Mouse (Mus musculus) limb, embryonic 14.5 days (tissue): ENCODE measurements around the gene Dnajc10. TPM values are rescaled to one million over a fixed set of nuclear protein-coding genes. Genes with fewer than 3 reads are reported as not detected.

Source experiments
- ATAC-seq: fragments of 200-750 bp; cut with Nextera tagmentation; 2 replicates; pipeline ENCODE4 v1.8.0; 2017; ENCODE audit warnings: low read depth, moderate number of reproducible peaks, moderate TSS enrichment; ENCODE audit not compliant: low FRiP score
- DNase-seq: peaks from one replicate; pipeline ENCODE4 v3.0.0-alpha.2; 2015; ENCODE audit warnings: low spot score
- H3K27ac ChIP-seq: fragments of 300-500 bp; sonication (generic); replicated peaks from 2 replicates; pipeline ENCODE4 v1.5.1; 2014; ENCODE audit warnings: low read depth, mild to moderate bottlenecking, low read length, moderate library complexity, mixed read lengths
- H3K27me3 ChIP-seq: fragments of 300-500 bp; sonication (generic); 2 replicates; pipeline ENCODE4 v1.6.1; 2014; ENCODE audit warnings: low read length, mixed read lengths; ENCODE audit not compliant: control insufficient read depth, insufficient read depth
- H3K36me3 ChIP-seq: fragments of 300-500 bp; sonication (generic); 2 replicates; pipeline ENCODE4 v1.6.1; 2014; ENCODE audit warnings: mild to moderate bottlenecking, low read length, moderate library complexity, mixed read lengths; ENCODE audit not compliant: control insufficient read depth, insufficient read depth
- H3K4me1 ChIP-seq: fragments of 300-500 bp; sonication (generic); 2 replicates; pipeline ENCODE4 v1.6.1; 2014; ENCODE audit warnings: antibody characterized with exemption, low read length, mixed read lengths; ENCODE audit not compliant: control insufficient read depth, insufficient read depth
- H3K4me2 ChIP-seq: fragments of 300-500 bp; sonication (generic); replicated peaks from 2 replicates; pipeline ENCODE4 v1.6.1; 2014; ENCODE audit warnings: low read depth, mild to moderate bottlenecking, low read length, moderate library complexity; ENCODE audit not compliant: severe bottlenecking
- H3K4me3 ChIP-seq: fragments of 300-500 bp; sonication (generic); replicated peaks from 2 replicates; pipeline ENCODE4 v1.5.1; 2014; ENCODE audit warnings: low read length
- H3K9ac ChIP-seq: fragments of 300-500 bp; sonication (generic); 2 replicates; pipeline ENCODE4 v1.6.1; 2014; ENCODE audit warnings: mild to moderate bottlenecking, low read depth, low read length, moderate library complexity; ENCODE audit not compliant: severe bottlenecking
- H3K9me3 ChIP-seq: fragments of 300-500 bp; sonication (generic); 2 replicates; pipeline ENCODE4 v1.6.1; 2016; ENCODE audit warnings: low read length; ENCODE audit not compliant: control insufficient read depth
- POLR2A ChIP-seq: fragments of 200-500 bp; IDR thresholded peaks from 2 replicates; pipeline ENCODE4 v1.8.0; 2012; ENCODE audit warnings: inconsistent platforms, mild to moderate bottlenecking, moderate library complexity, borderline replicate concordance; ENCODE audit not compliant: insufficient read depth, insufficient read length; ENCODE audit errors: extremely low read depth
- WGBS: fragments of 180-500 bp; shearing (Covaris S2); extraction: QIAGEN DNeasy Blood & Tissue Kit; methylation state at CpG from one replicate; pipeline ENCODE4 v1.1.7; 2014; 5-methylcytosine and 5-hydroxymethylcytosine counted together
- polyA plus RNA-seq, 2 experiments: library from polyadenylated mRNA; depleted of rRNA in 1 of 2; stranded (reverse) in 1 of 2; unstranded in 1 of 2; fragments of >200 nt; fragmentation: Nextera tagmentation in 1 of 2; extraction: Ambion mirVana in 1 of 2; gene quantifications; 2 replicates each; pipeline versions ENCODE4 v1.2.1 to v1.2.3; 2012 to 2014

Gene Dnajc10
- polyA plus RNA-seq, 2 experiments = 58.1 to 78.5 TPM

DNA sequence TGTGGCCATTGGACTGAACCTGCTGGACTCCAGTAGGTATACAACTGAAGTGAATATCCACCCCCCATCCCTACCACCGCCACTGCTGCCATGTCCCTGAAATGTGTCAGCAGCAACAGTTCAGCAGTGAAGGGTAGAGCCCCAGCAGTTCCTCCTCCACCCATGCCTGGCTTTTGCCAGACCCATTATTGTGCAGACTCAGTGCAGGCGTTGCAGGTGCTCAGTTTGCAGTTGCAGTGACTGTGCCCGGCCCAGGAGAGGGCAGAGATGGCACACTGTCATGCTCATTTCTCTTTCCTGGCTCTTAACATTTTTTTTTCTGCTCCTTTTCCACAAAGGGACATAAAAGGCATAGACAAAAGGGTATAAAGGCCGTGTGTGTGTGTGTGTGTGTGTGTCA is 41.5 kb upstream of the Dnajc10 start:
- Histone ChIP-seq H3K4me2 (no peak overlapping the region), H3K9me3 (no peaks in the 10 kb centered on the region), H3K9ac (no peak overlapping the region), H3K4me3 (no peak overlapping the region), H3K4me1 (no peaks in the 10 kb centered on the region), H3K36me3 (no peaks in the 10 kb centered on the region), H3K27me3 (no peaks in the 10 kb centered on the region), H3K27ac (no peak overlapping the region)
- no peak for DNase-seq
- ATAC-seq = no peak
- no peak for TF ChIP-seq POLR2A
- WGBS = 84% methylated on average over 4 of the region's 4 CpGs

DNA sequence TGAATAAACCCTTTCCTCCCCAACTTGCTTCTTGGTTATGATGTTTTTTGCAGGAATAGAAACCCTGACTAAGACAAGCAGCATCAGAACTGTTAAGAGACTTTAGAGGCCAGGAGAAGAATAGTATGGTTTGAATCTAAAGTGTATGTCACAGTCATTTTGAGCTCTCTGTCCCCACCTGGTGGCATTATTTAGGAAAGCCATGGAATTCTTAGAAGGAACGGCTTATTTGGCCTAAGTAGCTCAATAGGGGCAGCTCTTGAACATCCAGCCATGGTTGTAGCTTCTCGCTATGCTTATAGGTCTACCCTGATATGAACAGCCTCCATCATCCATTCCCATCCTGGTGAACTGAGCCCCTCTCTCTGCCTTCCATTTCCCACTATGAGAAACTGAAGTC is 40.1 kb upstream of the Dnajc10 start:
- H3K9ac ChIP-seq = no peak overlapping the region
- H3K4me2 ChIP-seq = no peak overlapping the region
- 37% methylated on average over 2 of the region's 2 CpGs for WGBS
- DNase-seq (peak; percentile 66), ATAC-seq (no peak)
- no peaks in the 10 kb centered on the region for H3K4me1 ChIP-seq
- no peak overlapping the region for H3K4me3 ChIP-seq
- H3K27me3 ChIP-seq = no peaks in the 10 kb centered on the region
- H3K27ac ChIP-seq = no peak overlapping the region
- no peaks in the 10 kb centered on the region for H3K9me3 ChIP-seq
- no peak for TF ChIP-seq POLR2A
- no peaks in the 10 kb centered on the region for H3K36me3 ChIP-seq

DNA sequence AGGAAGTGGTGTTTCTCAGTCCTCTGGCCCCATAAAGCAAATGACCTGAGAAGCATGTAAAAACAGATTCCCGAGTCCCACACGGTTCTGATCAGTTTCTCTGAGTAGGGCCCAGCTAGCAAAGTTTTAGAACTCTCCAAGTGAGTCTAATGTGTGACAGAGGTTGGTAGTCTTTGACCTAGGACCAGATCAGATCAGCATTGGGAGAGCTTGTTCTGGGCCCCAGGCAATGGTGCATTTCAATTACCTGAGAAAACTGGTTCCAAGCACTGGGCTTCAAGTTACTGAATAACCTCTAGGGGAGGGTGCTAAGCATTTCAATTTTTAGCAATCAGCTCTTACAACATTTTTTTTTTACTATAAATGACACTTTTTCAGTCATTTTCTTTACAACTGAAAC is 33.1 kb upstream of the Dnajc10 start:
- TF ChIP-seq POLR2A = no peak
- H3K4me1 ChIP-seq = no peaks in the 10 kb centered on the region
- no peak for DNase-seq
- no peak overlapping the region for H3K4me2 ChIP-seq
- H3K9me3 ChIP-seq = no peaks in the 10 kb centered on the region
- H3K27ac ChIP-seq = no peak overlapping the region
- no peaks in the 10 kb centered on the region for H3K36me3 ChIP-seq
- WGBS = 77% methylated on average over 2 of the region's 2 CpGs
- no peaks in the 10 kb centered on the region for H3K27me3 ChIP-seq
- H3K4me3 ChIP-seq = no peak overlapping the region
- no peak for ATAC-seq
- no peak overlapping the region for H3K9ac ChIP-seq

DNA sequence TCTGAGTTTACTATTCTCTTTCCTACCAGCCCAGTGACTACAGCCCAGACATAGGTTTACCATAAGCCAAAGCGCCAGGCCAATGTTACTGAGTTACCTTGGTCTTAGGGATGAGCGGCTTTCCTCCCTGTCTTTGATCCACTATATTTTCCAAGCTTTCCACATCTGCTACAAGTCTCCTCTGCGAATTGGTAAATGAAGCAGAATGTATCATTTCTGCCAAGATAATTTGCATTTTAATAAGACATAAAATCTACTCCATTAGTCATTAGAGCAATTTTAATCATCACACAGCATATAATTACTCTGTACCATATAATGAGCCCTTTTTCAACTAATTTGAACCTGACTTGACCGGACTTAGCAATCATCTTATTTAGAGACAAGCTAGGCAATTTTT is 28.9 kb upstream of the Dnajc10 start:
- Histone ChIP-seq H3K36me3 (no peaks in the 10 kb centered on the region), H3K4me3 (no peak overlapping the region), H3K27me3 (no peaks in the 10 kb centered on the region), H3K4me1 (no peaks in the 10 kb centered on the region), H3K4me2 (no peak overlapping the region), H3K9ac (no peak overlapping the region), H3K27ac (no peak overlapping the region), H3K9me3 (no peaks in the 10 kb centered on the region)
- ATAC-seq (no peak), DNase-seq (no peak)
- WGBS = 85% methylated on average over 4 of the region's 4 CpGs
- TF ChIP-seq POLR2A = no peak

DNA sequence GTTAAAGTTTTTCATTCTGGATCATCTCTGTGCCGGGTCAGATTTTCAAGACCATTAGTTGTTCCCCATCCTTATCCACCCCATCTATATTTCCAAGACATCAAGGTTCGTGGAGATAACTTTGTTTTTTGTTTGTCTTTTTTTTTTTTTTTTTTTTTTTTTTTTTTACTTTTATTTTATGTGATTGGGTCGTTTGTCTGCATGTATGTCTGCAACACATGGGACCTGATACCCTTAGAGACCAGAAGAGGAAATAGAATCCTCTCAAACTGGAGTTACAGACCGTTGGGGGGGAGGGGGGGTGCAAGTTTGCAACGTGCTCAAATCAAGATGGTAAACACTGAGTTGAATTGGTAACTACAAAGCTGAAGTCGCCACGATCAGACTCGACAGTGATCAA is 23.1 kb upstream of the Dnajc10 start, which contains the start of gene Prdx6b:
Gene Prdx6b (plus strand): TSS at position 301 of the 400 bp plus-strand sequence.
- Histone ChIP-seq H3K9ac (no peak within 1 kb of the TSS), H3K27me3 (no peaks in the 10 kb centered on the region), H3K4me2 (no peak within 1 kb of the TSS), H3K4me3 (no peak within 1 kb of the TSS), H3K4me1 (no peaks in the 10 kb centered on the region), H3K27ac (no peak within 1 kb of the TSS), H3K9me3 (no peaks in the 10 kb centered on the region), H3K36me3 (no peaks in the 10 kb centered on the region)
- 79% methylated on average over 8 of the region's 8 CpGs for WGBS
- TF ChIP-seq POLR2A = no peak
- DNase-seq = no peak
- ATAC-seq = no peak

GRCm38 (mm10) chr2:80298334-80298733 is 16.9 kb upstream of the Dnajc10 start:
- Histone ChIP-seq H3K9me3 (no peaks in the 10 kb centered on the region), H3K4me3 (no peak overlapping the region), H3K4me1 (no peaks in the 10 kb centered on the region), H3K36me3 (no peaks in the 10 kb centered on the region), H3K4me2 (no peak overlapping the region), H3K27me3 (no peaks in the 10 kb centered on the region), H3K9ac (no peak overlapping the region), H3K27ac (no peak overlapping the region)
- DNase-seq = no peak
- no peak for TF ChIP-seq POLR2A
- WGBS = 74% methylated on average over 3 of the region's 3 CpGs
- ATAC-seq = no peak
